ENCODE assay signal across 8 mouse cellular contexts in genomic region chr11:69606491-69606795, GRCm38 (mm10). TPM values are rescaled to one million over a fixed set of nuclear protein-coding genes. Genes with fewer than 3 reads are reported as not detected.
A peak's percentile ranks its signal among the peaks of the same experiment; 100 is the strongest.
DNase-seq lines count a peak whose midpoint lies in the region; ATAC-seq and TF ChIP-seq lines count a peak whose summit lies in the region.

No protein-coding gene starts in this region.

- DNase-seq in left cerebral cortex, adult 2 months (ENCODE audit: extremely low spot score in 1 of 2, low spot score in 2 of 2): no peak
- DNase-seq in left cerebral cortex, postnatal 10 days (ENCODE audit: extremely low spot score in 1 of 2, low spot score in 2 of 2): no peak
- DNase-seq in left cerebral cortex, postnatal 4 days: no peak
- DNase-seq in adipocyte (ENCODE audit: low spot score): no peak

- H3K4me1 ChIP-seq in embryonic facial prominence, embryonic 15.5 days: peaks cover 25% of the 10 kb centered on the region
- H3K4me1 ChIP-seq in intestine, postnatal 0 days (replicated peaks; ENCODE audit: control insufficient read depth, insufficient read depth, low read length): 0 out of 2 replicates have a peak, but pooled peaks cover 11% of the 10 kb centered on the region
- peaks cover 22% of the 10 kb centered on the region for H3K4me1 ChIP-seq in neural tube, embryonic 12.5 days

- peak overlapping the region; percentile 67; the same call in 1 of the 2 replicates for H3K4me3 ChIP-seq in left cerebral cortex, adult 2 months
- peak overlapping the region; percentile 63 for H3K4me3 ChIP-seq in embryonic facial prominence, embryonic 15.5 days (replicated peaks)
- peak overlapping the region; percentile 57 for H3K4me3 ChIP-seq in intestine, postnatal 0 days (ENCODE audit: low read depth, low read length)
- peak overlapping the region; percentile 59; the same call in 1 of the 2 replicates for H3K4me3 ChIP-seq in neural tube, embryonic 12.5 days

- no peak for ATAC-seq in embryonic facial prominence, embryonic 15.5 days (ENCODE audit: insufficient number of reproducible peaks, low FRiP score, low TSS enrichment, low read depth)
- ATAC-seq in intestine, postnatal 0 days: no peak
- no peak for ATAC-seq in neural tube, embryonic 12.5 days (ENCODE audit: low FRiP score, low read depth)
- ATAC-seq in granulocyte monocyte progenitor cell, adult 5-6 weeks (replicated peaks; ENCODE audit: poor library complexity, severe bottlenecking): no peak

- H3K27me3 ChIP-seq in embryonic facial prominence, embryonic 15.5 days: no peaks in the 10 kb centered on the region
- peaks cover 21% of the 10 kb centered on the region for H3K27me3 ChIP-seq in intestine, postnatal 0 days (replicated peaks; ENCODE audit: control insufficient read depth, insufficient read depth, low read length)
- H3K27me3 ChIP-seq in neural tube, embryonic 12.5 days (replicated peaks): peaks cover 8% of the 10 kb centered on the region; the same call in 1 of the 2 replicates

- H3K9ac ChIP-seq in embryonic facial prominence, embryonic 15.5 days: peak overlapping the region; percentile 15; the same call in 1 of the 2 replicates
- no peak overlapping the region for H3K9ac ChIP-seq in intestine, postnatal 0 days (ENCODE audit: low read depth, low read length)
- no peak overlapping the region for H3K9ac ChIP-seq in neural tube, embryonic 12.5 days

- H3K36me3 ChIP-seq in embryonic facial prominence, embryonic 15.5 days: no peaks in the 10 kb centered on the region
- no peaks in the 10 kb centered on the region for H3K36me3 ChIP-seq in intestine, postnatal 0 days (ENCODE audit: control insufficient read depth, insufficient read depth)
- H3K36me3 ChIP-seq in neural tube, embryonic 12.5 days: no peaks in the 10 kb centered on the region

- intact Hi-C loops in left cerebral cortex, adult 2 months (cut with DNase I): no loop called here
- intact Hi-C loops in left cerebral cortex, postnatal 10 days (cut with DNase I): no loop called here
- intact Hi-C loops in left cerebral cortex, postnatal 4 days (cut with DNase I): no loop called here

- TF ChIP-seq CTCF in left cerebral cortex, adult 2 months (IDR thresholded peaks at IDR 0.05): no peak
- TF ChIP-seq CTCF in intestine, postnatal 0 days (IDR thresholded peaks at IDR 0.05; ENCODE audit: low read depth): no peak

- WGBS in embryonic facial prominence, embryonic 15.5 days: 64% methylated on average over 2 of the region's 2 CpGs
- 70% methylated on average over 2 of the region's 2 CpGs for WGBS in intestine, postnatal 0 days
- 63% methylated on average over 2 of the region's 2 CpGs for WGBS in neural tube, embryonic 12.5 days

- no peaks in the 10 kb centered on the region for H3K9me3 ChIP-seq in embryonic facial prominence, embryonic 15.5 days (replicated peaks)
- H3K9me3 ChIP-seq in intestine, postnatal 0 days (ENCODE audit: control insufficient read depth): no peaks in the 10 kb centered on the region
- H3K9me3 ChIP-seq in neural tube, embryonic 12.5 days: no peaks in the 10 kb centered on the region

- H3K4me2 ChIP-seq in embryonic facial prominence, embryonic 15.5 days (replicated peaks): peak overlapping the region; percentile 100
- peak overlapping the region; percentile 92 for H3K4me2 ChIP-seq in intestine, postnatal 0 days (replicated peaks; ENCODE audit: low read depth)
- peak overlapping the region; percentile 100 for H3K4me2 ChIP-seq in neural tube, embryonic 12.5 days (replicated peaks)

- no peak overlapping the region for H3K27ac ChIP-seq in left cerebral cortex, adult 2 months
- peak overlapping the region; percentile 58 for H3K27ac ChIP-seq in embryonic facial prominence, embryonic 15.5 days (replicated peaks)
- H3K27ac ChIP-seq in intestine, postnatal 0 days (ENCODE audit: low read depth, low read length): no peak overlapping the region
- no peak overlapping the region for H3K27ac ChIP-seq in neural tube, embryonic 12.5 days

RNA-seq across cellular contexts. Expression of gene Atp1b2, which starts 0.7 kb away (rescaled TPM):
- total RNA-seq in left cerebral cortex, adult 2 months (2021): 100 to 1,000 TPM; 411 to 429 TPM
- total RNA-seq in left cerebral cortex, postnatal 10 days (2021): 100 to 1,000 TPM; 395 to 416 TPM
- 12.4 and 13.4 TPM in 2 replicates for polyA plus RNA-seq in embryonic facial prominence, embryonic 15.5 days (2015; fragmentation: Nextera tagmentation; extraction: Ambion mirVana)
- polyA plus RNA-seq in intestine, postnatal 0 days (2015; fragmentation: Nextera tagmentation; extraction: Ambion mirVana): 5.9 and 7.5 TPM in 2 replicates
- 8.4 and 10.8 TPM in 2 replicates for polyA plus RNA-seq in neural tube, embryonic 12.5 days (2016; fragmentation: Nextera tagmentation; extraction: Ambion mirVana)
- total RNA-seq in granulocyte monocyte progenitor cell, adult 5-6 weeks (2014; fragmentation: Nextera tagmentation): 1.7 and 3.0 TPM in 2 replicates
- total RNA-seq in granulocyte monocyte progenitor cell, adult 5-6 weeks (2017): 0.10 TPM in 1 of 2 replicates, not detected in the other
- total RNA-seq in left cerebral cortex, postnatal 4 days (2021): 100 to 1,000 TPM; 166 to 200 TPM

RNA-seq across cellular contexts. Expression of gene Shbg, which starts 11.3 kb away (rescaled TPM):
- total RNA-seq in left cerebral cortex, adult 2 months (2021): not detected
- total RNA-seq in left cerebral cortex, postnatal 10 days (2021): not detected
- not detected in 2 replicates for polyA plus RNA-seq in embryonic facial prominence, embryonic 15.5 days (2015; fragmentation: Nextera tagmentation; extraction: Ambion mirVana)
- 0.24 TPM in 1 of 2 replicates, not detected in the other for polyA plus RNA-seq in intestine, postnatal 0 days (2015; fragmentation: Nextera tagmentation; extraction: Ambion mirVana)
- polyA plus RNA-seq in neural tube, embryonic 12.5 days (2016; fragmentation: Nextera tagmentation; extraction: Ambion mirVana): not detected in 2 replicates
- total RNA-seq in granulocyte monocyte progenitor cell, adult 5-6 weeks (2014; fragmentation: Nextera tagmentation): not detected in 2 replicates
- not detected in 2 replicates for total RNA-seq in granulocyte monocyte progenitor cell, adult 5-6 weeks (2017)
- not detected for total RNA-seq in left cerebral cortex, postnatal 4 days (2021)

RNA-seq across cellular contexts. Expression of gene Sat2, which starts 15.4 kb away (rescaled TPM):
- total RNA-seq in left cerebral cortex, adult 2 months (2021): 10 to 100 TPM in 1 of 2 experiments, 1 to 10 TPM in 1; 9.9 to 13.7 TPM
- 10 to 100 TPM; 12.7 to 15.2 TPM for total RNA-seq in left cerebral cortex, postnatal 10 days (2021)
- 19.8 and 22.5 TPM in 2 replicates for polyA plus RNA-seq in embryonic facial prominence, embryonic 15.5 days (2015; fragmentation: Nextera tagmentation; extraction: Ambion mirVana)
- polyA plus RNA-seq in intestine, postnatal 0 days (2015; fragmentation: Nextera tagmentation; extraction: Ambion mirVana): 34.1 and 40.3 TPM in 2 replicates
- 22.0 and 23.3 TPM in 2 replicates for polyA plus RNA-seq in neural tube, embryonic 12.5 days (2016; fragmentation: Nextera tagmentation; extraction: Ambion mirVana)
- not detected in 2 replicates for total RNA-seq in granulocyte monocyte progenitor cell, adult 5-6 weeks (2014; fragmentation: Nextera tagmentation)
- total RNA-seq in granulocyte monocyte progenitor cell, adult 5-6 weeks (2017): 1.8 TPM in 1 of 2 replicates, not detected in the other
- total RNA-seq in left cerebral cortex, postnatal 4 days (2021): 10 to 100 TPM in 1 of 2 experiments, 1 to 10 TPM in 1; 8.7 to 12.4 TPM

RNA-seq across cellular contexts. Expression of gene Trp53, which starts 26.3 kb away (rescaled TPM):
- total RNA-seq in left cerebral cortex, adult 2 months (2021): 10 to 100 TPM; 23.7 TPM
- total RNA-seq in left cerebral cortex, postnatal 10 days (2021): 10 to 100 TPM; 20.5 to 26.1 TPM
- 134 and 141 TPM in 2 replicates for polyA plus RNA-seq in embryonic facial prominence, embryonic 15.5 days (2015; fragmentation: Nextera tagmentation; extraction: Ambion mirVana)
- 48.0 and 49.6 TPM in 2 replicates for polyA plus RNA-seq in intestine, postnatal 0 days (2015; fragmentation: Nextera tagmentation; extraction: Ambion mirVana)
- 116 and 120 TPM in 2 replicates for polyA plus RNA-seq in neural tube, embryonic 12.5 days (2016; fragmentation: Nextera tagmentation; extraction: Ambion mirVana)
- total RNA-seq in granulocyte monocyte progenitor cell, adult 5-6 weeks (2014; fragmentation: Nextera tagmentation): 215 and 226 TPM in 2 replicates
- 56.8 and 58.0 TPM in 2 replicates for total RNA-seq in granulocyte monocyte progenitor cell, adult 5-6 weeks (2017)
- 10 to 100 TPM; 38.0 to 39.1 TPM for total RNA-seq in left cerebral cortex, postnatal 4 days (2021)

RNA-seq across cellular contexts. Expression of gene Fxr2, which starts 26.3 kb away (rescaled TPM):
- total RNA-seq in left cerebral cortex, adult 2 months (2021): 100 to 1,000 TPM; 146 TPM
- 10 to 100 TPM; 92.0 to 99.4 TPM for total RNA-seq in left cerebral cortex, postnatal 10 days (2021)
- 33.4 and 34.2 TPM in 2 replicates for polyA plus RNA-seq in embryonic facial prominence, embryonic 15.5 days (2015; fragmentation: Nextera tagmentation; extraction: Ambion mirVana)
- 9.8 and 10.8 TPM in 2 replicates for polyA plus RNA-seq in intestine, postnatal 0 days (2015; fragmentation: Nextera tagmentation; extraction: Ambion mirVana)
- 55.8 and 71.5 TPM in 2 replicates for polyA plus RNA-seq in neural tube, embryonic 12.5 days (2016; fragmentation: Nextera tagmentation; extraction: Ambion mirVana)
- total RNA-seq in granulocyte monocyte progenitor cell, adult 5-6 weeks (2014; fragmentation: Nextera tagmentation): 47.4 and 65.8 TPM in 2 replicates
- 34.1 and 37.1 TPM in 2 replicates for total RNA-seq in granulocyte monocyte progenitor cell, adult 5-6 weeks (2017)
- total RNA-seq in left cerebral cortex, postnatal 4 days (2021): 100 to 1,000 TPM in 1 of 2 experiments, 10 to 100 TPM in 1; 98.2 to 107 TPM

Comparison
In these comparisons a context has a peak if more than half of its experiments do, and no peak if none do; other contexts are left out.
1. RNA of gene Atp1b2, which starts 0.7 kb away (total RNA-seq): 411 to 429 TPM in left cerebral cortex, adult 2 months, 395 to 416 TPM in left cerebral cortex, postnatal 10 days and 166 to 200 TPM in left cerebral cortex, postnatal 4 days; 0.10 to 3.0 TPM in granulocyte monocyte progenitor cell, adult 5-6 weeks; every median in the first group is over 10 times any median in the second.
2. Peak in every context shown above with its lines, with median percentiles within 50 percentile points of each other: H3K4me3 ChIP-seq and H3K4me2 ChIP-seq.